Comparison of ENCODE assay signal across 35 mouse cellular contexts in genomic region chr2:84579311-84579710, GRCm38 (mm10).
"Had no signal": no experiment of that assay in that cellular context is flagged by ENCODE, and none has a peak within 500 bp of the region (broad histone marks: within the 10 kb centered on the region; RNA-seq: fewer than 3 reads in every experiment).

No protein-coding gene starts in this region.

- H3K27me3 ChIP-seq: heart, embryonic 12.5 days; heart, embryonic 13.5 days; heart, embryonic 15.5 days; hindbrain, embryonic 12.5 days; hindbrain, embryonic 13.5 days; hindbrain, embryonic 15.5 days; intestine, embryonic 15.5 days; kidney, embryonic 15.5 days had no signal

- DNase-seq: heart, postnatal 10 days; heart, postnatal 14 days; heart, postnatal 36 days; heart, postnatal 4 days; kidney, adult 11 months; kidney, adult 18-20 months; kidney, adult 2 months; kidney, adult 8-10 months; kidney, adult 9 months; kidney, postnatal 10 days; kidney, postnatal 14 days; kidney, postnatal 25 days; kidney, postnatal 36 days; kidney, postnatal 4 days; layer of hippocampus, adult 9-11 months; layer of hippocampus, postnatal 36 days had no signal

- H3K36me3 ChIP-seq: heart, embryonic 15.5 days; hindbrain, embryonic 15.5 days; intestine, embryonic 15.5 days had no signal

- H3K9me3 ChIP-seq: heart, embryonic 10.5 days; heart, embryonic 15.5 days; hindbrain, embryonic 10.5 days; hindbrain, embryonic 12.5 days; hindbrain, embryonic 15.5 days; intestine, embryonic 15.5 days; kidney, embryonic 15.5 days had no signal

- ATAC-seq: hindbrain, embryonic 16.5 days; inflammation-experienced regulatory T-cells, adult 6 months; intestine, embryonic 15.5 days; intestine, embryonic 16.5 days; intestine, postnatal 0 days had no signal

- H3K4me1 ChIP-seq: heart, embryonic 10.5 days; heart, embryonic 12.5 days; heart, embryonic 13.5 days; heart, embryonic 15.5 days; hindbrain, embryonic 10.5 days; hindbrain, embryonic 12.5 days; hindbrain, embryonic 13.5 days; hindbrain, embryonic 15.5 days; intestine, embryonic 15.5 days; kidney, embryonic 15.5 days had no signal

- H3K4me3 ChIP-seq: heart, embryonic 10.5 days; heart, embryonic 12.5 days; heart, embryonic 13.5 days; heart, embryonic 15.5 days; hindbrain, embryonic 10.5 days; hindbrain, embryonic 12.5 days; hindbrain, embryonic 13.5 days; hindbrain, embryonic 15.5 days; intestine, embryonic 15.5 days; kidney, embryonic 15.5 days; layer of hippocampus, adult 2 months; left cerebral cortex, adult 2 months had no signal

- H3K4me2 ChIP-seq: heart, embryonic 11.5 days; heart, embryonic 12.5 days; heart, embryonic 13.5 days; heart, embryonic 15.5 days; hindbrain, embryonic 12.5 days; hindbrain, embryonic 13.5 days; hindbrain, embryonic 14.5 days; hindbrain, embryonic 15.5 days; intestine, embryonic 15.5 days; kidney, embryonic 15.5 days had no signal

- H3K9ac ChIP-seq: heart, embryonic 12.5 days; heart, embryonic 13.5 days; heart, embryonic 15.5 days; hindbrain, embryonic 12.5 days; hindbrain, embryonic 13.5 days; hindbrain, embryonic 14.5 days; hindbrain, embryonic 15.5 days; intestine, embryonic 15.5 days; kidney, embryonic 15.5 days had no signal

- H3K27ac ChIP-seq: heart, embryonic 10.5 days; heart, embryonic 13.5 days; heart, embryonic 15.5 days; hindbrain, embryonic 10.5 days; hindbrain, embryonic 12.5 days; hindbrain, embryonic 13.5 days; hindbrain, embryonic 14.5 days; hindbrain, embryonic 15.5 days; intestine, embryonic 15.5 days; kidney, embryonic 15.5 days; kidney, postnatal 0 days; layer of hippocampus, adult 2 months; left cerebral cortex, adult 2 months had no signal
